Mouse (Mus musculus) liver (tissue): ENCODE data around the gene Gm867.

ENCODE experiments used
- DNase-seq: peaks from one replicate; pipeline ENCODE4 v3.0.0-alpha.2; 2020; ENCODE audit warnings: mixed read lengths

Gm867 gene

GRCm38 (mm10) chr10:75936909-75937667 lies 3.4 kb downstream of the Gm867 start:
- DNase-seq, result no peak

- peak; percentile 94 for DNase-seq
Observed at GRCm38 (mm10) chr10:75935680-75936541, 4.6 kb downstream of the Gm867 start, which contains the start of gene Mmp11. Mmp11 (minus strand) TSS chr10:75936496.

- DNase-seq, result no peak
Observed at GRCm38 (mm10) chr10:75934991-75935390, 5.5 kb downstream of the Gm867 start.

- no peak for DNase-seq
Observed at GRCm38 (mm10) chr10:75932891-75933290, 7.6 kb downstream of the Gm867 start, which contains the start of gene Chchd10. Chchd10 (plus strand) TSS chr10:75933130.

- DNase-seq, result peak; percentile 76
Observed at GRCm38 (mm10) chr10:75932081-75932678, 8.3 kb downstream of the Gm867 start.

- no peak for DNase-seq
Observed at GRCm38 (mm10) chr10:75931311-75931710, 9.2 kb downstream of the Gm867 start.

GRCm38 (mm10) chr10:75930304-75930703 lies 10.2 kb downstream of the Gm867 start:
- no peak for DNase-seq

GRCm38 (mm10) chr10:75926396-75926795 lies 14.1 kb downstream of the Gm867 start:
- no peak for DNase-seq

GRCm38 (mm10) chr10:75924324-75924723 lies 16.1 kb downstream of the Gm867 start:
- DNase-seq, result no peak

- peak; percentile 36 for DNase-seq
Observed at GRCm38 (mm10) chr10:75921726-75922560, 18.5 kb downstream of the Gm867 start.

GRCm38 (mm10) chr10:75921026-75921725 lies 19.3 kb downstream of the Gm867 start, which contains the start of gene Smarcb1:
Smarcb1 (minus strand) TSS chr10:75921617.
- peak; percentile 97 for DNase-seq

GRCm38 (mm10) chr10:75919026-75919425 lies 21.4 kb downstream of the Gm867 start:
- DNase-seq, result no peak

- DNase-seq, result no peak
Observed at GRCm38 (mm10) chr10:75916840-75917239, 23.6 kb downstream of the Gm867 start.

GRCm38 (mm10) chr10:75915557-75915956 lies 24.9 kb downstream of the Gm867 start:
- DNase-seq, result no peak

- no peak for DNase-seq
Observed at GRCm38 (mm10) chr10:75913013-75913589, 27.4 kb downstream of the Gm867 start.

- DNase-seq, result no peak
Observed at GRCm38 (mm10) chr10:75910698-75911097, 29.8 kb downstream of the Gm867 start.

- DNase-seq, result no peak
Observed at GRCm38 (mm10) chr10:75906882-75907281, 33.6 kb downstream of the Gm867 start.

- no peak for DNase-seq
Observed at GRCm38 (mm10) chr10:75904391-75904790, 36.1 kb downstream of the Gm867 start.

- DNase-seq, result no peak
Observed at GRCm38 (mm10) chr10:75898846-75899245, 41.6 kb downstream of the Gm867 start.

- no peak for DNase-seq
Observed at GRCm38 (mm10) chr10:75898039-75898564, 42.4 kb downstream of the Gm867 start.

- DNase-seq, result peak; percentile 68
Observed at GRCm38 (mm10) chr10:75897373-75897772, 43.1 kb downstream of the Gm867 start.
